Mouse (Mus musculus): ENCODE measurements around the gene Tmem33. TPM values are rescaled to one million over a fixed set of nuclear protein-coding genes. Genes with fewer than 3 reads are reported as not detected.

Tmem33 gene
- total RNA-seq, 2 experiments from 2014 or later = 74.6 to 83.9 TPM

GRCm38 (mm10) chr5:67311811-67312521 is 51.6 kb downstream of the Tmem33 start:
- DNase-seq (ENCODE audit: low spot score in 2 of 2) = no peak

- no peak for DNase-seq (ENCODE audit: low spot score in 2 of 2)
These were observed 52.1 kb downstream of the Tmem33 start for GRCm38 (mm10) chr5:67312522-67312851.

- DNase-seq (ENCODE audit: low spot score in 2 of 2) = no peak
These were observed 61.4 kb downstream of the Tmem33 start for GRCm38 (mm10) chr5:67321656-67322268.

- no peak for DNase-seq (ENCODE audit: low spot score in 2 of 2)
These were observed 63.7 kb downstream of the Tmem33 start for GRCm38 (mm10) chr5:67324032-67324431.

- DNase-seq (ENCODE audit: low spot score in 2 of 2) = no peak
These were observed 80.4 kb downstream of the Tmem33 start for GRCm38 (mm10) chr5:67340811-67341210.

Other genes starting within 250 kb of the Tmem33 start
- 10 to 100 TPM; 31.3 to 36.3 TPM for gene Phox2b, start 161.3 kb upstream of the Tmem33 start, total RNA-seq (2021)
- 100 to 1,000 TPM; 101 to 115 TPM for gene Slc30a9, start 46.4 kb downstream of the Tmem33 start, total RNA-seq (2021)
- gene Bend4, start 167.7 kb downstream of the Tmem33 start, total RNA-seq (2021) = 1 to 10 TPM; 4.6 TPM

Data from adrenal gland, postnatal 4 days (tissue).